Mouse (Mus musculus) erythroblast, embryonic 14.5 days (primary cell): Measurements from ENCODE around the gene Frs2.

ENCODE experiments used
- GATA1 ChIP-seq: IDR thresholded peaks from 2 replicates; pipeline ENCODE4 v1.6.1; 2012; ENCODE audit warnings: low read length, inconsistent platforms, mixed read lengths
- TAL1 ChIP-seq: IDR thresholded peaks from 3 replicates; pipeline ENCODE4 v1.6.1; 2012; ENCODE audit warnings: low read length, inconsistent platforms, mixed read lengths

GRCm38 (mm10) chr10:117042295-117042694 lies 106.0 kb downstream of the Frs2 start:
- TF ChIP-seq GATA1 (no peak), TAL1 (no peak)
